Mouse (Mus musculus) cerebellum, adult 2 months (tissue): ENCODE data around the gene 9530003J23Rik.

Experiments used
- CTCF ChIP-seq: fragments of 200-500 bp; IDR thresholded peaks from 2 replicates; pipeline ENCODE4 v1.5.1; 2011; ENCODE audit warnings: low read depth, mild to moderate bottlenecking, control low read depth, low read length, moderate library complexity, borderline replicate concordance; ENCODE audit not compliant: insufficient read depth
- POLR2A ChIP-seq: fragments of 200-500 bp; IDR thresholded peaks from 2 replicates; pipeline ENCODE4 v1.6.1; 2011; ENCODE audit warnings: low read length, control low read depth, borderline replicate concordance; ENCODE audit not compliant: insufficient read depth

DNA sequence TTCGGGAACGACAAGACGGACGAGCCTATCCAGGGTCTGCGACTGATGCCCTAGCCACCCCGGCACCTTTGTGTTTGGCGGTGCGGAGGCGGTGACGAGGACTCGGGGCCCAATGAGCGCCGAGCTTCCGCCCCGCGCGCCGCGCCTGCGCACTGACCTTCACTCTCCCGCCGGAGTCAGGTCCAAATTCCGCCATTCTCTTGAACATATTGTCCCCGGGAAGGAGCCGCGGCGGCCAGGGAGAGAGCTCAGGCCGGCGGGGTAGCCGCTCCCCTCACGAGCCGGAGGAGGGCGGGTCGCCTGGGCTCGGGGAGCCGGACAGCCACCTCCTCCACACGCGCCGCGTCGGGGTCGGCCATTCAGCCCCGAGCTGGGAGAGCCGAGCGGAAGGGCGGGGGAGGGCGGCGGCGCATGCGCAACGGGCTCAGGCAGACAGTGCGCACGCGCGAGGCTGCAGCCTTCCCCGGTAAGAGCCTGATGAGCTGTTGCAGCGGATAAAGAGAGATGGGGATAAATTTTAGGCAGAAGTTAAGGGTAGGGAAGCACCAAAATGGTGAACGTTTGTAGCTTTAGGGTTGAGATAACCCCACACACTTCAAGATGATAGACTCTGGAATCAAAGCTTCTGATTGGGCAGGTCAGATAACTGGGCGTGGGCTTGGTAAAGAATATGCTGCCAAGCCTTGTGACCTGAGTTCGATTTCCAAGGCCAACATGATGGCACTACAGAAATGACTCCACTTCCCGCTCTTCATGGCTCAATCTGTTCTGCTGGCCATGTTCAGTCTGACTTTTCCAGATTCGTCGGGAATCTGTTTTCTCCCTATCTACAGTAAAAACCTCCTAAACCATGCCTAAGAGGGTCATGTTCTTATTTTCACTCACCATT, 14.2 kb downstream of the 9530003J23Rik start, which contains the start of gene Yeats4:
- TF ChIP-seq POLR2A (peak; percentile 94), CTCF (no peak)
